Mouse (Mus musculus) brain, embryonic 14.5 days (tissue): ENCODE results near the gene Kcnmb2.

ENCODE experiments used
- CTCF ChIP-seq: fragments of 200-500 bp; IDR thresholded peaks from 2 replicates; pipeline ENCODE4 v1.5.1; 2012; ENCODE audit warnings: inconsistent platforms, mild to moderate bottlenecking, moderate library complexity, borderline replicate concordance; ENCODE audit not compliant: insufficient read depth, insufficient read length; ENCODE audit errors: extremely low read depth
- POLR2A ChIP-seq: fragments of 200-500 bp; IDR thresholded peaks from 2 replicates; pipeline ENCODE4 v1.6.1; 2012; ENCODE audit warnings: mild to moderate bottlenecking, inconsistent platforms, borderline replicate concordance; ENCODE audit not compliant: poor library complexity, insufficient read depth, insufficient read length, severe bottlenecking; ENCODE audit errors: extremely low read depth

DNA sequence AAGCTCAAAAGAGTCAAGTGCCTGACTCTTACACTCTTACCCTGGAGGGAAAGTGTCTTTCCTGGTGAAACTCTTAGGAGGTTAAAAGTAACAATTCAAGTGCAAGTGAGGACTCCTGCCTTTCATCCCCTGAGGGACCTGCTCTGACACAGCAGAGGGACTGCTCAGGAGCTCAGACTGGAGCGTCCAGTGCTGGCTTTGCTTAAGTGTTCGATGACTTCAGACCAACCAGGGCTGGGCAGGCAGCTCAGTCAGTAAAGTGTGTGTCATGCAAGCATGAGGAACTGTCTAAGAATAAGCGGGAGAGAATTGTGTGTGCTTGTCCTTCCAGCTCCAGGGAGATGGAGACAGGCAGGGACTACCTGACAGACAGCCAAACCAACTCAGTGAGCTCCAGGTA lies 9.4 kb downstream of the Kcnmb2 start:
- TF ChIP-seq POLR2A (no peak), CTCF (no peak)
